Mouse (Mus musculus) intestine, embryonic 15.5 days (tissue): ENCODE results near the gene Fcgr1. TPM values are rescaled to one million over a fixed set of nuclear protein-coding genes. Genes with fewer than 3 reads are reported as not detected.
"Not testable (repeated sequence)": the region's sequence is repeated elsewhere in the genome, so short reads cannot be mapped to it uniquely, and the experiment has no call there.

Source experiments
- ATAC-seq: fragments of 200-750 bp; cut with Nextera tagmentation; 2 replicates; pipeline ENCODE4 v1.8.0; 2017; ENCODE audit warnings: moderate TSS enrichment, moderate library complexity
- H3K27ac ChIP-seq: fragments of 300-500 bp; sonication (generic); 2 replicates; pipeline ENCODE4 v1.5.1; 2015; ENCODE audit warnings: mild to moderate bottlenecking, inconsistent platforms
- H3K27me3 ChIP-seq: fragments of 300-500 bp; sonication (generic); replicated peaks from 2 replicates; pipeline ENCODE4 v1.6.1; 2015; ENCODE audit warnings: inconsistent platforms
- H3K36me3 ChIP-seq: fragments of 300-500 bp; sonication (generic); 2 replicates; pipeline ENCODE4 v1.6.1; 2015; ENCODE audit warnings: inconsistent platforms
- H3K4me1 ChIP-seq: fragments of 300-500 bp; sonication (generic); replicated peaks from 2 replicates; pipeline ENCODE4 v1.6.1; 2015; ENCODE audit warnings: inconsistent platforms
- H3K4me2 ChIP-seq: fragments of 300-500 bp; sonication (generic); replicated peaks from 2 replicates; pipeline ENCODE4 v1.6.1; 2015; ENCODE audit warnings: mild to moderate bottlenecking, inconsistent platforms
- H3K4me3 ChIP-seq: fragments of 300-500 bp; sonication (generic); replicated peaks from 2 replicates; pipeline ENCODE4 v1.5.1; 2015; ENCODE audit warnings: inconsistent platforms
- H3K9ac ChIP-seq: fragments of 300-500 bp; sonication (generic); 2 replicates; pipeline ENCODE4 v1.6.1; 2015; ENCODE audit warnings: inconsistent platforms
- H3K9me3 ChIP-seq: fragments of 300-500 bp; sonication (generic); 2 replicates; pipeline ENCODE4 v1.6.1; 2016; ENCODE audit warnings: inconsistent platforms
- WGBS: fragments of 180-500 bp; shearing (Covaris S2); methylation state at CpG from one replicate; pipeline ENCODE4 v1.1.7; 2015; 5-methylcytosine and 5-hydroxymethylcytosine counted together
- polyA plus RNA-seq: library from polyadenylated mRNA; unstranded; fragments of >200 nt; fragmentation: Nextera tagmentation; extraction: Ambion mirVana; gene quantifications from 2 replicates; pipeline ENCODE4 v1.2.1, GENCODE M21; 2015

Gene Fcgr1
- polyA plus RNA-seq, 1 experiment from 2014 or later = 2.3 TPM

GRCm38 (mm10) chr3:96254683-96255355, 39.0 kb downstream of the Fcgr1 start:
- Histone ChIP-seq H3K9me3 (no peaks in the 10 kb centered on the region), H3K4me2 (no peak overlapping the region), H3K27ac (no peak overlapping the region), H3K4me3 (no peak overlapping the region), H3K4me1 (peaks cover 9% of the 10 kb centered on the region; the same call in 1 of the 2 replicates), H3K9ac (no peak overlapping the region), H3K27me3 (no peaks in the 10 kb centered on the region), H3K36me3 (no peaks in the 10 kb centered on the region)
- ATAC-seq = peak; percentile 44; the same call in 1 of the 2 replicates
- WGBS = 50% methylated on average over 10 of the region's 10 CpGs

GRCm38 (mm10) chr3:96251787-96252186, 42.0 kb downstream of the Fcgr1 start:
- H3K4me1 ChIP-seq = peaks cover 11% of the 10 kb centered on the region; the same call in 1 of the 2 replicates
- H3K9me3 ChIP-seq = no peaks in the 10 kb centered on the region
- H3K9ac ChIP-seq = no peak overlapping the region
- H3K4me2 ChIP-seq = no peak overlapping the region
- 85% methylated on average over 3 of the region's 3 CpGs for WGBS
- H3K4me3 ChIP-seq = no peak overlapping the region
- no peaks in the 10 kb centered on the region for H3K27me3 ChIP-seq
- H3K36me3 ChIP-seq = no peaks in the 10 kb centered on the region
- no peak for ATAC-seq
- no peak overlapping the region for H3K27ac ChIP-seq

- no peak for ATAC-seq
- H3K4me1 ChIP-seq = peaks cover 9% of the 10 kb centered on the region; the same call in 1 of the 2 replicates
- no peaks in the 10 kb centered on the region for H3K36me3 ChIP-seq
- no peak overlapping the region for H3K9ac ChIP-seq
- H3K4me2 ChIP-seq = no peak overlapping the region
- H3K27me3 ChIP-seq = no peaks in the 10 kb centered on the region
- H3K9me3 ChIP-seq = no peaks in the 10 kb centered on the region
- H3K27ac ChIP-seq = no peak overlapping the region
- H3K4me3 ChIP-seq = no peak overlapping the region
- 61% methylated on average over 3 of the region's 3 CpGs for WGBS
Observed at GRCm38 (mm10) chr3:96250890-96251289, 42.9 kb downstream of the Fcgr1 start.

GRCm38 (mm10) chr3:96249034-96249345, 44.8 kb downstream of the Fcgr1 start:
- no peak for ATAC-seq
- peak overlapping the region; percentile 56 for H3K4me2 ChIP-seq
- no peak overlapping the region for H3K9ac ChIP-seq
- H3K27ac ChIP-seq = no peak overlapping the region
- no peaks in the 10 kb centered on the region for H3K36me3 ChIP-seq
- H3K4me1 ChIP-seq = peaks cover 13% of the 10 kb centered on the region
- H3K27me3 ChIP-seq = no peaks in the 10 kb centered on the region
- WGBS = 43% methylated on average over 4 of the region's 4 CpGs
- no peaks in the 10 kb centered on the region for H3K9me3 ChIP-seq
- peak overlapping the region; percentile 0; the same call in 1 of the 2 replicates for H3K4me3 ChIP-seq

- 25% methylated on average over 6 of the region's 6 CpGs for WGBS
- Histone ChIP-seq H3K36me3 (no peaks in the 10 kb centered on the region), H3K4me1 (peaks cover 18% of the 10 kb centered on the region), H3K4me3 (peak overlapping the region; percentile 43), H3K4me2 (peak overlapping the region; percentile 56), H3K9me3 (no peaks in the 10 kb centered on the region), H3K27ac (no peak overlapping the region), H3K27me3 (no peaks in the 10 kb centered on the region), H3K9ac (peak overlapping the region; percentile 45; the same call in 1 of the 2 replicates)
- ATAC-seq = no peak
Observed at GRCm38 (mm10) chr3:96248141-96249033, 45.4 kb downstream of the Fcgr1 start.

GRCm38 (mm10) chr3:96247356-96248140, 46.2 kb downstream of the Fcgr1 start:
- Histone ChIP-seq H3K4me3 (peak overlapping the region; percentile 43), H3K4me2 (peak overlapping the region; percentile 56), H3K9me3 (no peaks in the 10 kb centered on the region), H3K9ac (peak overlapping the region; percentile 45), H3K4me1 (peaks cover 18% of the 10 kb centered on the region), H3K27me3 (no peaks in the 10 kb centered on the region), H3K36me3 (no peaks in the 10 kb centered on the region), H3K27ac (peak overlapping the region; percentile 58; the same call in 1 of the 2 replicates)
- 4% methylated on average over 11 of the region's 11 CpGs for WGBS
- no peak for ATAC-seq

- H3K27ac ChIP-seq = peak within 1 kb of the TSS; percentile 60; the same call in 1 of the 2 replicates
- WGBS = 0% methylated on average over 13 of the region's 47 CpGs
- not testable (repeated sequence) for H3K27me3 ChIP-seq, H3K9me3 ChIP-seq, H3K36me3 ChIP-seq
- peak within 1 kb of the TSS; percentile 56 for H3K4me2 ChIP-seq
- peak within 1 kb of the TSS; percentile 45 for H3K9ac ChIP-seq
- H3K4me3 ChIP-seq = peak within 1 kb of the TSS; percentile 43
- peaks cover 18% of the 10 kb centered on the region for H3K4me1 ChIP-seq
- peak; percentile 93 for ATAC-seq
Observed at GRCm38 (mm10) chr3:96246427-96246856, 47.3 kb downstream of the Fcgr1 start, which contains the start of gene Hist2h3c1. TSS of gene Hist2h3c1 (plus strand) at chr3:96246685.

- not testable (repeated sequence) for H3K27me3 ChIP-seq, H3K36me3 ChIP-seq, H3K9ac ChIP-seq, ATAC-seq, H3K9me3 ChIP-seq
- Histone ChIP-seq H3K27ac (0 out of 2 replicates have a peak overlapping the region, but pooled peaks have one; percentile 60), H3K4me3 (peak overlapping the region; percentile 28; the same call in 1 of the 2 replicates), H3K4me1 (peaks cover 18% of the 10 kb centered on the region), H3K4me2 (0 out of 2 replicates have a peak overlapping the region, but pooled peaks have one; percentile 35)
- 0% methylated on average over 10 of the region's 21 CpGs for WGBS
Observed at GRCm38 (mm10) chr3:96246018-96246417, 47.8 kb downstream of the Fcgr1 start.

GRCm38 (mm10) chr3:96245003-96245886, 48.5 kb downstream of the Fcgr1 start, which contains the start of gene Hist2h2aa1:
TSS of gene Hist2h2aa1 (plus strand) at chr3:96245497.
- not testable (repeated sequence) for H3K9me3 ChIP-seq, H3K27me3 ChIP-seq, H3K36me3 ChIP-seq
- peak within 1 kb of the TSS; percentile 74 for H3K9ac ChIP-seq
- peak within 1 kb of the TSS; percentile 50 for H3K4me3 ChIP-seq
- H3K4me1 ChIP-seq = peaks cover 13% of the 10 kb centered on the region
- H3K27ac ChIP-seq = peak within 1 kb of the TSS; percentile 97
- H3K4me2 ChIP-seq = peak within 1 kb of the TSS; percentile 65
- ATAC-seq = peak; percentile 89
- under 1% methylated on average over 39 of the region's 88 CpGs for WGBS

GRCm38 (mm10) chr3:96243921-96244572, 49.7 kb downstream of the Fcgr1 start:
- no peak for ATAC-seq
- Histone ChIP-seq H3K27ac (peak overlapping the region; percentile 97), H3K4me2 (peak overlapping the region; percentile 65), H3K36me3 (no peaks in the 10 kb centered on the region), H3K4me1 (peaks cover 12% of the 10 kb centered on the region), H3K4me3 (no peak overlapping the region), H3K27me3 (no peaks in the 10 kb centered on the region), H3K9ac (peak overlapping the region; percentile 74; the same call in 1 of the 2 replicates), H3K9me3 (no peaks in the 10 kb centered on the region)
- WGBS = 66% methylated on average over 7 of the region's 7 CpGs
